Mouse (Mus musculus) regulatory T cell (primary cell): ENCODE data around the gene Rpl4.
"Not testable (repeated sequence)": the region's sequence is repeated elsewhere in the genome, so short reads cannot be mapped to it uniquely, and the experiment has no call there.

Source experiments
- in situ Hi-C: fragments of 300-600 bp; cut with MboI, MseI; formaldehyde crosslinking; loops from one replicate; pipeline ENCODE4 v1.15.1; 2025; ENCODE audit warnings: high pct_unique_total_duplicates

Rpl4 gene

GRCm38 (mm10) chr9:64197524-64197923, 24.3 kb downstream of the Rpl4 start:
- in situ Hi-C loops = no loop called here

GRCm38 (mm10) chr9:64198068-64198762, 25.0 kb downstream of the Rpl4 start:
- in situ Hi-C loops = no loop called here

GRCm38 (mm10) chr9:64198763-64199418, 25.7 kb downstream of the Rpl4 start:
- in situ Hi-C loops = not testable (repeated sequence)

GRCm38 (mm10) chr9:64199897-64200296, 26.7 kb downstream of the Rpl4 start:
- in situ Hi-C loops = no loop called here

- in situ Hi-C loops = no loop called here
Observed at GRCm38 (mm10) chr9:64202331-64202730, 29.2 kb downstream of the Rpl4 start.

GRCm38 (mm10) chr9:64202866-64203265, 29.7 kb downstream of the Rpl4 start:
- in situ Hi-C loops = no loop called here

GRCm38 (mm10) chr9:64207509-64208084, 34.4 kb downstream of the Rpl4 start:
- in situ Hi-C loops = no loop called here

- in situ Hi-C loops = no loop called here
Observed at GRCm38 (mm10) chr9:64214452-64214851, 41.3 kb downstream of the Rpl4 start.

GRCm38 (mm10) chr9:64216090-64216489, 42.9 kb downstream of the Rpl4 start:
- in situ Hi-C loops = no loop called here

GRCm38 (mm10) chr9:64216641-64217040, 43.5 kb downstream of the Rpl4 start:
- in situ Hi-C loops = no loop called here

GRCm38 (mm10) chr9:64217887-64218286, 44.7 kb downstream of the Rpl4 start:
- in situ Hi-C loops = no loop called here

GRCm38 (mm10) chr9:64219305-64219704, 46.1 kb downstream of the Rpl4 start:
- in situ Hi-C loops = no loop called here

- in situ Hi-C loops = no loop called here
Observed at GRCm38 (mm10) chr9:64219772-64220420, 46.7 kb downstream of the Rpl4 start.

GRCm38 (mm10) chr9:64220603-64221002, 47.4 kb downstream of the Rpl4 start:
- in situ Hi-C loops = no loop called here

GRCm38 (mm10) chr9:64221480-64221879, 48.3 kb downstream of the Rpl4 start:
- in situ Hi-C loops = no loop called here

GRCm38 (mm10) chr9:64222098-64222497, 48.9 kb downstream of the Rpl4 start:
- in situ Hi-C loops = no loop called here

- in situ Hi-C loops = no loop called here
Observed at GRCm38 (mm10) chr9:64225805-64226204, 52.6 kb downstream of the Rpl4 start.

GRCm38 (mm10) chr9:64227736-64228135, 54.6 kb downstream of the Rpl4 start:
- in situ Hi-C loops = no loop called here
